Mouse (Mus musculus) hindbrain, embryonic 14.5 days (tissue): Measurements from ENCODE around the gene Bicdl2. TPM values are rescaled to one million over a fixed set of nuclear protein-coding genes. Genes with fewer than 3 reads are reported as not detected.

Source experiments
- polyA plus RNA-seq: library from polyadenylated mRNA; unstranded; fragments of >200 nt; fragmentation: Nextera tagmentation; extraction: Ambion mirVana; gene quantifications from 2 replicates; pipeline ENCODE4 v1.2.1, GENCODE M21; 2014

Bicdl2 gene
- polyA plus RNA-seq, 1 experiment from 2014 or later, result 0.24 TPM

Other genes with a start within 250 kb of the Bicdl2 start
- gene Vmn2r117, start 180.8 kb upstream of the Bicdl2 start, polyA plus RNA-seq, result not detected in 2 replicates
- 15.4 and 15.6 TPM in 2 replicates for gene Zfp213, start 96.3 kb upstream of the Bicdl2 start, polyA plus RNA-seq
- 20.3 and 21.4 TPM in 2 replicates for gene Zfp13, start 61.0 kb upstream of the Bicdl2 start, polyA plus RNA-seq
- gene Zscan10, start 59.6 kb upstream of the Bicdl2 start, polyA plus RNA-seq, result 0.25 and 0.27 TPM in 2 replicates
- 1.0 and 1.6 TPM in 2 replicates for gene Mmp25, start 15.2 kb upstream of the Bicdl2 start, polyA plus RNA-seq
- 129 and 143 TPM in 2 replicates for gene Hcfc1r1, start 13.1 kb downstream of the Bicdl2 start, polyA plus RNA-seq
- 39.7 and 40.0 TPM in 2 replicates for gene Thoc6, start 13.4 kb downstream of the Bicdl2 start, polyA plus RNA-seq
- gene Tnfrsf12a, start 17.0 kb downstream of the Bicdl2 start, polyA plus RNA-seq, result 3.1 and 3.7 TPM in 2 replicates
- 0.24 and 0.26 TPM in 2 replicates for gene Cldn6, start 18.7 kb downstream of the Bicdl2 start, polyA plus RNA-seq
- gene Cldn9, start 23.5 kb downstream of the Bicdl2 start, polyA plus RNA-seq, result 1.7 and 2.6 TPM in 2 replicates
- 0.09 and 0.18 TPM in 2 replicates for gene 1520401A03Rik, start 62.3 kb downstream of the Bicdl2 start, polyA plus RNA-seq
- gene Pkmyt1, start 65.8 kb downstream of the Bicdl2 start, polyA plus RNA-seq, result 16.9 and 17.7 TPM in 2 replicates
- 57.5 and 62.8 TPM in 2 replicates for gene Paqr4, start 80.4 kb downstream of the Bicdl2 start, polyA plus RNA-seq
- 0.74 and 0.90 TPM in 2 replicates for gene Kremen2, start 85.3 kb downstream of the Bicdl2 start, polyA plus RNA-seq
- gene Flywch1, start 111.1 kb downstream of the Bicdl2 start, polyA plus RNA-seq, result 179 and 183 TPM in 2 replicates
- gene Flywch2, start 125.6 kb downstream of the Bicdl2 start, polyA plus RNA-seq, result 75.4 and 78.4 TPM in 2 replicates
- gene Srrm2, start 130.0 kb downstream of the Bicdl2 start, polyA plus RNA-seq, result 390 and 455 TPM in 2 replicates
- 1,176 and 1,404 TPM in 2 replicates for gene Elob, start 168.6 kb downstream of the Bicdl2 start, polyA plus RNA-seq
- gene Prss33, start 175.6 kb downstream of the Bicdl2 start, polyA plus RNA-seq, result not detected in 2 replicates
- 0.16 TPM in 1 of 2 replicates, not detected in the other for gene Prss32, start 183.3 kb downstream of the Bicdl2 start, polyA plus RNA-seq
- 1.1 and 2.3 TPM in 2 replicates for gene Prss41, start 183.7 kb downstream of the Bicdl2 start, polyA plus RNA-seq
- gene Prss21, start 207.6 kb downstream of the Bicdl2 start, polyA plus RNA-seq, result not detected in 2 replicates
- gene Dcpp1, start 220.4 kb downstream of the Bicdl2 start, polyA plus RNA-seq, result not detected in 2 replicates
- not detected in 2 replicates for gene Dcpp2, start 220.4 kb downstream of the Bicdl2 start, polyA plus RNA-seq